Mouse (Mus musculus) heart, adult 11 months (tissue): ENCODE measurements around the gene D430042O09Rik.
"Not testable (repeated sequence)": the region's sequence is repeated elsewhere in the genome, so short reads cannot be mapped to it uniquely, and the experiment has no call there.

Source experiments
- DNase-seq: peaks from one replicate; pipeline ENCODE4 v3.0.0; 2022

Gene D430042O09Rik

GRCm38 (mm10) chr7:125707593-125708022, at the start of gene D430042O09Rik, which contains the start of gene Gtf3c1:
D430042O09Rik (plus strand) TSS chr7:125707888.
Gtf3c1 (minus strand) TSS chr7:125707780.
- DNase-seq, result peak; percentile 100

- no peak for DNase-seq
Measured at GRCm38 (mm10) chr7:125663654-125664053, 44.0 kb upstream of the D430042O09Rik start.

- no peak for DNase-seq
Measured at GRCm38 (mm10) chr7:125670865-125671264, 36.8 kb upstream of the D430042O09Rik start.

DNA sequence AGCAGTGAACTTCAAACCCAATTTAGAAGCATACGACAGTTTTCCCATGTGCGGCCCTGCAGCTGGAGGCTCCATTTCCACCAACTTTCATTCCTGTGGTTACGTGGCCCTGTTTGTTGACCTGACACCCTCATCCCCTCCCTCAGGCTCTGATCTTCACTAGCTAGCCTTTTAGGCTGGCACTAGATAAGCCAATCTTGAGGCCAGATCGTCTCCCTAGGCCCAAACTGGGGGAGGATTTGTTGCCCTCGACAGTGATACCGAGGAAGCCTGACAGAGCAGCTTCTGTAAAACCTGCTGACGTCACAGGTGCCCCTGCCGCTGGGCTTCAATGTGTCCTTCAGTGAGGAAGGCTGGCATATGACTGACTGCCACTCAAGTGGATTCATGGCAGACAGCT, 36.3 kb upstream of the D430042O09Rik start:
- no peak for DNase-seq

DNA sequence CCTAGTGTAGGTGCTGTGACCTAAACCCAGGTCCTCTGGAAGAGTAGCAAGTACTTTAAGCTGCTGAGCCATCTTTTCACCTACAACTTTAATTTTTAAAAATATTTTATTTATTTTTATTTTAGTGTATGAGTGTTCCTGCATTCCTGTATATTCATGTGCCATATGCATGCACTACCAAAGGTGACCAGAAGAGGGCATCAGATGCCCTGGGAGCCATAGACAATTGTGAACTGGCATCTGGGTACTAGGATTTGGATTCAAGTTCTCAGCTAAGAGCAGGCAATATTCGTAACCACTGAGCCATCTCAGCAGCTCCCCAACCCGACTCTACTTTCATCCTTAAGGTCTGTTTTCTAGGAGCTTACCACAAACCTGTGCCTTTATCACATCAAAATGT, 32.8 kb upstream of the D430042O09Rik start:
- DNase-seq, result no peak

- DNase-seq, result no peak
Measured at GRCm38 (mm10) chr7:125678756-125679155, 28.9 kb upstream of the D430042O09Rik start.

GRCm38 (mm10) chr7:125679936-125680335, 27.8 kb upstream of the D430042O09Rik start:
- no peak for DNase-seq

- DNase-seq, result no peak
Measured at GRCm38 (mm10) chr7:125690516-125690915, 17.2 kb upstream of the D430042O09Rik start.

GRCm38 (mm10) chr7:125694056-125694455, 13.6 kb upstream of the D430042O09Rik start:
- no peak for DNase-seq

DNA sequence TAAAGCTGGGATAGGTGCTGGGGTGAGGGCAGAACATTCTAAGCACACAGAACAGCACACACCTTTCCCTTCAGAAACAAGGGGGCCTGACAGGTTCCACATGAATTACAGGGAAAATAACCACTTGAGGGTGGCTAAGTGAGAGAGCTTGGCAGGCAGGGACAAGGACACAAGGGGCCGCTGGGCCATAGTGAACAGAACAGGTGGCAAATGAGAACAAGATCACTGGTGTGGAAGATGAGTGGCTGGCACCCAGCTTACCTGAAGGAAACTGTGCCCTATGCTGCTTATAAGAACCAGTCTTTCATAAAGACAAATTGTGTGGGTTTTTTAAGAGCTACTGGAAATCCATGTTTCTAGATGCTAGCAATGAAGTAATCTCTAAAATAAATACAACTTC, 4.9 kb upstream of the D430042O09Rik start:
- DNase-seq, result no peak

- no peak for DNase-seq
Measured at GRCm38 (mm10) chr7:125707186-125707585, 502 bp upstream of the D430042O09Rik start.

- DNase-seq, result no peak
Measured at GRCm38 (mm10) chr7:125708100-125708499, 412 bp downstream of the D430042O09Rik start.

DNA sequence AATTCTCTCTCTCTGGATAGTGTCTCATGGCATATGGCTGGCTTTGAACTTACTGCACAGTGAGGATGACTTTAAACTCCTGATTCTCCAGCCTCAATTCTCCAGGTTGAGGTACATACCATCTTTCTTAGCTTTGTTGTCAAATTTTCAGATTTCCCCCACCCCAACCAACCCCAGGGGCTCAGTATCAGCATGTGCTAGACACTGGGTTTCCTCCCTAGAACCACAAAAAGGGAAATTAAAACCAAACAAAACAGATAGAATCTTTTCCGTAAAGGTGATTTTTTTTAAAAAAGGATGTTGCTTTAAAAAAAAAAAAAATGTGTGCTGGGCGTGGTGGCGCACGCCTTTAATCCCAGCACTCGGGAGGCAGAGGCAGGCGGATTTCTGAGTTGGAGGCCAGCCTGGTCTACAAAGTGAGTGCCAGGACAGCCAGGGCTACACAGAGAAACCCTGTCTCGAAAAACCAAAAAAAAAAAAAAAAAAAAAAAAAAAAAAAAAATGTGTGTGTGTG, 5.9 kb downstream of the D430042O09Rik start:
- DNase-seq, result not testable (repeated sequence)

DNA sequence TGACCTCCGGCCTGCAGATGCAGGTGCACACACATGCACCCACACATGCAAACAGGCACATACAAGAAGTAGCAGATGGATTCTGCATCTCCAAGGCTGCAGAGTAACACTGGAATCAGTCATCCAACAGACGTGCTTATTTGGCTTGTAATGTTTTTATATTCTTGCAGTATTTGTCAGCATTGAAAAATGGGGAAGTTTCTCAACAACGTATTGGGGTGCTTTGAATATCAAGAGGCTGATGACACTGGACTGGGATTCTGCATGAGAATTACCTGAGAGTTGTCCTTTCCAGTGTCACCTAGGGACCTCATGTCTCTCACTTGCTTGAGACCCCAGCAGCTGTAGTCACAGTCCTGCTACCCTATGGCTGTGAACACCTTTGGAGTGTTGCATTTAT, 7.1 kb downstream of the D430042O09Rik start:
- no peak for DNase-seq

DNA sequence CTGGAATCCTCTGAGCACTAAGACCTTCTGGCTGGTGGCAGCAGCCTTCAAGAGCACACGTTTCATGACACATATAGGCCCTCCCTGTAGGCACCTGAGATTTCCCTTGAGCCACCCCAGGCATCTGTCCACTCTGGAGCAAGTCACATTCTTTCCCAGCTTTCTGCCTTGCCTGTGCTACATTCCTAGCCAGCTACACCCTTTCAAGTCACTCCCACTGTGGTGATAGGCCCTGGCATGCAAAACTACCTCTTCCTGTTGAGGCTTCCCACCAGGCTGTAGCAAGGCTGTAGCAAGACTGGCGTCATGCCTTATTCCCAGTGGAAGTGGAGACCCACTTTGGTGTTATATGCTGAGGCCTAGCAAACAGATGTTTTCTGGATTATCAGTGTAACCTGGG, 9.0 kb downstream of the D430042O09Rik start:
- DNase-seq, result peak; percentile 95

DNA sequence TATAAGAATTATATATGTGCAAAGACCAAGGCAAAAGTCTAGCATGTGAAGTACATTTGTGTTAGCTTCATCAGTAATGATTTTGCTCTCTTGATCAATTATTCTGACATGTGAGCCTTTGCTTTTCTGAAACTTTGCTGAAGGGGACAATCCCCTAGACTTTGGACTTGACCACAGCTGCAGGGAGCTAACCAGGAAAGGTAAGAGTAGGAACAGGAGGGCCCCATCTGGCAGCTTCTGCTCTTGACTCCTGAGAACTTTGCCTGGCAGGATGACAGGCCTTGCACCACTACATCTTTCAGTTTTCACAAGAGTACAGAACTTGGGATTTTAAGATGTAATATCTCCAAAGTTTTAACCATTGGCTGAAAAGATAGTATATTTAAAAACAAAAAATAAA, 9.9 kb downstream of the D430042O09Rik start:
- DNase-seq, result no peak

DNA sequence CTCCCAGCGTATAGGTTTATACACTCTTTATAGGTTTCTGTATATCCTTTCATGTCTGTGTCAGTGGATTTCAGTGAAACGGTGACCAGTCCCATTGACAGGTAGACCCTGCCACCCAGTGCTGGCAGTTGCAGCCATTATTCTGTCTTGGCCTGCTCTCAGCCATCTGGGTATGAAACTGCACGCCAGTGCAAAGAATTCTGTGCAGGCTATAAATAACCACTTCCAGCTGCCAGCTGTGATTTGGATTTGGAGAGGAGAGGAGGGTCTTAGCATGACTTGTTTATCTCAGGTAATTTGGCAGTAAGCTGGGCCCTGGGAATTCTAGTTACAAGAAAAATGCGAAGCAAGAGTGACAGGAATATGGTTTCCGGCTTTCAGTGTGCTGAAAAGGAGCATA, 12.7 kb downstream of the D430042O09Rik start:
- no peak for DNase-seq

DNA sequence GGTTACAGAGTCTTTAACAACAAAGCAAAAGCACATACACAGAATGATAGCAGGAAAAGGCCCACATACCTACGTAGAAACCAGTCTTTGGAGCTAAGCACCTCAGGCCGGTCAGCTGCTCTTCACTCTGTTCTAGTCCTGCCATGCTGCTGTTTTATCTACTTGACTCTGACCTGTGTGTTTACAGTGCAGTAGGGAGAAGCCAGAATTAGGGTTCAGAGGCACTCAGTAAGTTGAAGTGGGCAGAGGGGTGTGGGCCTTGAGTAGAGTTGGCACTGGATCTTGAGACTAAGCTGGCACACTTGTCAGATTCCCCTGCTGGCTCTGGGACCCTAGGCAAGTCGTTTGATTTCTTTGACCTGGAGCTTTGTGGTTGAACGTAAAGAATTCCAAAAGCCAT, 13.3 kb downstream of the D430042O09Rik start:
- DNase-seq, result no peak

GRCm38 (mm10) chr7:125722127-125722526, 14.4 kb downstream of the D430042O09Rik start:
- DNase-seq, result no peak

DNA sequence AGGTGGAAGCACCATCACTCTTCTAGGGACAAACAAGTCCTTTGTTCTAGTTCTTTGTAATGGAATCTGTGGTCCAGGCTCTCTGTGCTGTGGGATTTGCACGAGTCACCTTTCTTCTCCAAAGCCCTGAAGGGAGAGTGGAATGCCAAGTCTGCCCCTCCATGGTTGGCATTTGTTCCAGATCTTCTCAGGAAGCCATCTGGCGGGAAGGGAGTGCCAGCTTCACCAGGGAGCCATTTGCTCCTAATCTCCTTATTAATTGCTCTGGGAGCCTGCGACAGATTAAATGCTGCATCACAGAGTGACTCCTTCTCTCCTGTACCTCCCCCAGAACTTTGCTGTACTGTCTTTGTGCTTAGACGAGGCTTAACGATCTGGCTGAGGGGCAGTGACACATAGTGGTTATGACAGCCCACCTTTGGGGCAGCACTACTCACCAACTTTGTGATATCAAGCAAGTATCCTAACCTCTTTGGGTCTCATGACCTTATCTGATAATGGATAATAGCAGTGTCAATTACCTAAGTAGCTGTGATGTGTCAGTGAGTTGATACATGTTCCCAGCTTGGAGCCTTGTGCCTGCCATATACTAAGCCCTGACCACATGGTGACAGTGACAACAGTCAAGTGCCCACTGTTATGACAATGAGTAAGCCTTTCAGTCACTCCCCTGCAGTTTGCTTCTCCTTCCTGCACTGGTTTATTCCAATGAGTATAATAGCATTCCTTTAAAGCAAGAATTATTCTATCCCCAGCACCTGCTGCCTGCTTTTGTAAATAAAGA, 15.7 kb downstream of the D430042O09Rik start:
- DNase-seq, result no peak

DNA sequence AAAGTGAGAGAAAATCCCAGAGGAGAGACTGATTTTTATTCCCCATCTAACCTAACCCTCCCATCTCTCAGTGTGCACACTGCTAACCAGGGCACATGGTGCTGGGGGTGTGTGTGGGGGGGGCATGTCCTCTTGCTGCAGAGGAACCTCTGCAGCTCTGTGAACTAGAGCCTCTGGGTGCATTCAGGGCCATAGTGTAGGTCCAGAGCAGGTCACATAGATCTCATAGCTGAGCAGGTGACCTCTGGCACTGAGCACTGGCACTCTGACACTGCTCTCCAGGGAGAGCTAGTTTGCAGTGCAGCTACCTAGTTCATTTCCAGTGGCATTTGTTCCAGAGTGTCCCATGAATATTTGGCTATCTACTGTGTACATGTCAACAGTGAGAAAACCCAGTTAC, 24.0 kb downstream of the D430042O09Rik start:
- DNase-seq, result peak; percentile 94

GRCm38 (mm10) chr7:125733791-125734190, 26.1 kb downstream of the D430042O09Rik start:
- DNase-seq, result peak; percentile 94

- DNase-seq, result no peak
Measured at GRCm38 (mm10) chr7:125736366-125737015, 28.8 kb downstream of the D430042O09Rik start.

DNA sequence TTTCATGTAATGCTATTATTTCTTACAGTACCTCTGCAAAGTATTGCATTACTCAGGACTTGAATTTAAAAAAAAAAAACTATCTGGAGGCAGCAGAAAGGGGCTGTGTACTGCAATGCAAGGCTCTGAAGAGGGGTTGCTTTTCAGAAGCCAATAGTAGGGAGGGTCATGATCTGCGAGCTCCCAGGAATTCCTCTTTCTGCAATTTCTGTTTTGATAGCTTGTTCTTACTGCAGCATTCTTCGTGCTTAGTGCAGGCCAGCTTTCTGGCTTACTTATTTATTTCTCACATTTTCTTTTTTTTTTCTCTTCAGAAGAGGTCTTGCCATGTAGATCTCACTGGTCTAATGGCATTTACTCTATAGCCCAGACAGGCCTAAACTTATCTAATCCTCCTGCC, 32.8 kb downstream of the D430042O09Rik start:
- no peak for DNase-seq
